In the genomic region with DNA sequence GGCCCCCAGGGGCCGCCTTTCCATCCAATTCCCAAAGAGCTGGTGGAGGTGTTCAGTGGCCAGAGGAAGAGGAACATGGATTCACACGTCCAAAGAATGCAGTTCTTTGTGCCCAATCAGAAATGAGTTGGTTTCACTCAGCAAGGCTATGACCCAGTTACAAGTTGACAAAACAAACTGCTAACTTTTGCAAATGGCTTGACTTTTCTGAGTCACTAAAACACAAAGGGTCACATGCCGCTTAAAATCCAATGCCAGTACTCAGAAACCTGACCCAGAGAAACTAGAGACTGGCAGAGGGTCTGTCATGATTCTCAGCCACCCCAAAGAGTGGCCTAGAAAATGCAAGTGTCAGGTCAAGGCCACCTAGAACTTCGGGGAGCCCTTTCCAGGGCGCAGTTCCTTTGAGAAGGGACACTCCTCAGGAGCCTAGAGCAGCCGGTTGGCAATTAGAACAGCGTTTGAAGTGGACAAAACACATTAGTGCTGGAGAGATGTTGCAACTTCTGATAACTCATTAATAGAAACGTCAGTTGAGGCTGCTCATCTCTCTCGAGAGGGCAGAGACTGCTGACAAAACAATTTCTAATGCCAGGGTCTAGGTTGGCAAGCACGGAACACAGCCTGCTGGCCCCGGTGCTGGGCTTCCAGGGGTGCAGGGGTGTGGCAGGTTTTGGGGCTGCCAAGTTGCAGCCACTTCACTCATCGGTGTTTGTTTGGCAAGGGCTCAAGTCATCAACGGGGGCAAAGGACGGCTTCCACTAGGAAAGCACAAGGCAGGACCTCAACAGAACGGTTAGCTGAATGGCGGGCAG, we compare ENCODE assay signal across 13 mouse cellular contexts.
DNase-seq lines count a peak whose midpoint lies in the region; ATAC-seq lines count a peak whose summit lies in the region.
"Had no signal": no experiment of that assay in that cellular context is flagged by ENCODE, and none has a peak within 500 bp of the region (broad histone marks: within the 10 kb centered on the region; RNA-seq: fewer than 3 reads in every experiment).

No protein-coding gene starts in this region.

- ATAC-seq in hindbrain, embryonic 13.5 days (ENCODE audit: low FRiP score): no peak
- ATAC-seq in hindbrain, embryonic 12.5 days (ENCODE audit: low FRiP score): no peak

- DNase-seq in adrenal gland, adult (ENCODE audit: inconsistent age in 2 of 2, low spot score in 1 of 2): peak; percentile 36 to 88
- DNase-seq in adrenal gland, postnatal 4 days (ENCODE audit: low spot score in 2 of 2): no peak
- peak; percentile 13 for DNase-seq in lung, postnatal 10 days
- no peak for DNase-seq in lung, postnatal 36 days
- DNase-seq in layer of hippocampus, adult 18-20 months (ENCODE audit: low spot score in 2 of 2): no peak
- no peak for DNase-seq in left cerebral cortex, postnatal 14 days (ENCODE audit: low spot score in 2 of 2)
- DNase-seq: forebrain, postnatal 0 days; right cerebral cortex, postnatal 4 days had no signal

- no peaks in the 10 kb centered on the region for H3K27me3 ChIP-seq in hindbrain, embryonic 13.5 days
- no peaks in the 10 kb centered on the region for H3K27me3 ChIP-seq in hindbrain, embryonic 12.5 days
- H3K27me3 ChIP-seq: embryonic facial prominence, embryonic 15.5 days had no signal

- H3K36me3 ChIP-seq in hindbrain, embryonic 13.5 days: peaks cover 24% of the 10 kb centered on the region
- peaks cover 20% of the 10 kb centered on the region for H3K36me3 ChIP-seq in hindbrain, embryonic 12.5 days

- no peaks in the 10 kb centered on the region for H3K9me3 ChIP-seq in hindbrain, embryonic 13.5 days
- no peaks in the 10 kb centered on the region for H3K9me3 ChIP-seq in hindbrain, embryonic 12.5 days (replicated peaks)
- H3K9me3 ChIP-seq: embryonic facial prominence, embryonic 15.5 days had no signal

- intact Hi-C loops in left cerebral cortex, postnatal 14 days (cut with DNase I): no loop called here

- no peak overlapping the region for H3K4me2 ChIP-seq in hindbrain, embryonic 13.5 days
- no peak overlapping the region for H3K4me2 ChIP-seq in hindbrain, embryonic 12.5 days (replicated peaks)
- H3K4me2 ChIP-seq: embryonic facial prominence, embryonic 15.5 days; hindbrain, embryonic 14.5 days had no signal

- no peaks in the 10 kb centered on the region for H3K4me1 ChIP-seq in hindbrain, embryonic 13.5 days (replicated peaks)
- 0 out of 2 replicates have a peak, but pooled peaks cover 4% of the 10 kb centered on the region for H3K4me1 ChIP-seq in hindbrain, embryonic 12.5 days
- H3K4me1 ChIP-seq: embryonic facial prominence, embryonic 15.5 days had no signal

- peak overlapping the region; percentile 10; the same call in 1 of the 2 replicates for H3K9ac ChIP-seq in hindbrain, embryonic 13.5 days
- H3K9ac ChIP-seq in hindbrain, embryonic 12.5 days: no peak overlapping the region
- H3K9ac ChIP-seq: embryonic facial prominence, embryonic 15.5 days; forebrain, postnatal 0 days; hindbrain, embryonic 14.5 days had no signal

- H3K4me3 ChIP-seq in hindbrain, embryonic 13.5 days: no peak overlapping the region
- H3K4me3 ChIP-seq in hindbrain, embryonic 12.5 days: no peak overlapping the region
- H3K4me3 ChIP-seq: embryonic facial prominence, embryonic 15.5 days; layer of hippocampus, adult 2 months had no signal

- no peak overlapping the region; the same call in 1 of the 2 replicates for H3K27ac ChIP-seq in hindbrain, embryonic 13.5 days
- H3K27ac ChIP-seq in hindbrain, embryonic 12.5 days: no peak overlapping the region; the same call in 1 of the 2 replicates
- H3K27ac ChIP-seq: embryonic facial prominence, embryonic 15.5 days; hindbrain, embryonic 14.5 days; layer of hippocampus, adult 2 months had no signal

- 81% methylated on average over 16 of the region's 16 CpGs for WGBS in hindbrain, embryonic 13.5 days
- WGBS in hindbrain, embryonic 12.5 days: 84% methylated on average over 16 of the region's 16 CpGs

Comparison
In these comparisons a context has a peak if more than half of its experiments do, and no peak if none do; other contexts are left out.
1. DNase-seq: peak in adrenal gland, adult (2 of 2) and lung, postnatal 10 days (single experiment); none in adrenal gland, postnatal 4 days (0 of 2), lung, postnatal 36 days (single experiment), layer of hippocampus, adult 18-20 months (0 of 2) and left cerebral cortex, postnatal 14 days (0 of 2).